9 mouse cellular contexts compared by ENCODE assay signal in genomic region chr17:5201859-5202598, GRCm38 (mm10).
A peak's percentile ranks its signal among the peaks of the same experiment; 100 is the strongest.
DNase-seq lines count a peak whose midpoint lies in the region; ATAC-seq and TF ChIP-seq lines count a peak whose summit lies in the region.
"Had no signal": no experiment of that assay in that cellular context is flagged by ENCODE, and none has a peak within 500 bp of the region (broad histone marks: within the 10 kb centered on the region; RNA-seq: fewer than 3 reads in every experiment).

No protein-coding gene starts in this region.

- WGBS in heart, embryonic 15.5 days: 24% methylated on average over 6 of the region's 6 CpGs

- no peak overlapping the region for H3K4me2 ChIP-seq in CH12.LX (ENCODE audit: insufficient read depth, low read depth, poor library complexity, severe bottlenecking)
- H3K4me2 ChIP-seq in heart, embryonic 15.5 days: peak overlapping the region; percentile 8; the same call in 1 of the 2 replicates
- H3K4me2 ChIP-seq: limb, embryonic 15.5 days had no signal

- no peaks in the 10 kb centered on the region for H3K27me3 ChIP-seq in CH12.LX (replicated peaks)
- H3K27me3 ChIP-seq in heart, embryonic 15.5 days: no peaks in the 10 kb centered on the region
- H3K27me3 ChIP-seq: limb, embryonic 15.5 days had no signal

- no peaks in the 10 kb centered on the region for H3K9me3 ChIP-seq in CH12.LX (replicated peaks; ENCODE audit: low read length)
- H3K9me3 ChIP-seq in heart, embryonic 15.5 days (replicated peaks): no peaks in the 10 kb centered on the region
- H3K9me3 ChIP-seq: limb, embryonic 15.5 days had no signal

- no peak for TF ChIP-seq POLR2A in CH12.LX (IDR thresholded peaks at IDR 0.05; ENCODE audit: low read depth, low read length)

- dilution Hi-C loops in CH12.LX (cut with MboI; ENCODE audit: extremely low pct_ligation_motif_present, extremely low pct_unique_long_range_greater_than_20kb, low sequenced_read_pairs): no loop called here

- peaks cover 0 to 43% of the 10 kb centered on the region in 2 experiments for H3K36me3 ChIP-seq in CH12.LX (replicated peaks in 1 of 2; ENCODE audit: control insufficient read depth in 1 of 2, insufficient read depth in 1 of 2, low read length in 1 of 2)
- H3K36me3 ChIP-seq in heart, embryonic 15.5 days: no peaks in the 10 kb centered on the region
- H3K36me3 ChIP-seq: limb, embryonic 15.5 days had no signal

- peak; percentile 67 for ATAC-seq in common myeloid progenitor, adult 5-6 weeks (replicated peaks; ENCODE audit: low read depth, poor library complexity, severe bottlenecking)
- 0 out of 2 replicates have a peak, but pooled peaks have one; percentile 45 for ATAC-seq in heart, embryonic 15.5 days (replicated peaks; ENCODE audit: insufficient number of reproducible peaks, insufficient read depth, low FRiP score, low read depth)
- peak; percentile 70 for ATAC-seq in megakaryocyte progenitor cell, adult 5-6 weeks (replicated peaks; ENCODE audit: poor library complexity)

- H3K4me1 ChIP-seq in CH12.LX (ENCODE audit: control insufficient read depth in 1 of 2, insufficient read depth in 2 of 2): peaks cover 0 to 48% of the 10 kb centered on the region in 2 experiments; a peak in 2 of 4 replicates
- H3K4me1 ChIP-seq in heart, embryonic 15.5 days (replicated peaks): peaks cover 45% of the 10 kb centered on the region

- no peak overlapping the region for H3K27ac ChIP-seq in CH12.LX (ENCODE audit: insufficient read depth, low read depth)
- peak overlapping the region; percentile 54 for H3K27ac ChIP-seq in heart, embryonic 15.5 days
- H3K27ac ChIP-seq: limb, embryonic 15.5 days had no signal

- in situ Hi-C loops in CH12.LX (cut with MboI; ENCODE audit: low pct_ligation_motif_present, low pct_unique_long_range_greater_than_20kb, low sequenced_read_pairs): no loop called here

- no peak overlapping the region for H3K9ac ChIP-seq in CH12.LX (ENCODE audit: insufficient read depth, low read depth)
- no peak overlapping the region for H3K9ac ChIP-seq in heart, embryonic 15.5 days
- H3K9ac ChIP-seq: limb, embryonic 15.5 days had no signal

- H3K79me2 ChIP-seq in CH12.LX (replicated peaks; ENCODE audit: control insufficient read depth, extremely low read depth, insufficient read depth, poor library complexity, severe bottlenecking): no peaks in the 10 kb centered on the region

- TF ChIP-seq RAD21 in CH12.LX (IDR thresholded peaks at IDR 0.05; ENCODE audit: low read depth, low read length): peak; percentile 56

- H3K4me3 ChIP-seq in CH12.LX (replicated peaks in 1 of 3; ENCODE audit: low read depth in 2 of 3, low read length in 2 of 3, poor library complexity in 1 of 3): no peak overlapping the region
- no peak overlapping the region for H3K4me3 ChIP-seq in heart, embryonic 15.5 days
- H3K4me3 ChIP-seq: limb, embryonic 15.5 days had no signal

- DNase-seq in frontal cortex, adult 2 months (ENCODE audit: extremely low spot score in 1 of 2, low spot score in 1 of 2): peak; percentile 40 to 82
- no peak for DNase-seq in frontal cortex, postnatal 14 days (ENCODE audit: low spot score in 2 of 2)
- DNase-seq in CH12.LX (ENCODE audit: extremely low read depth): peak; percentile 73
- DNase-seq in kidney, postnatal 4 days: peak; percentile 68 to 76
- peak; percentile 73 for DNase-seq in thymus, postnatal 14 days

- peak; percentile 32; the same call in 1 of the 2 replicates for TF ChIP-seq EP300 in CH12.LX (IDR thresholded peaks at IDR 0.05; ENCODE audit: low read length)

- peak; percentile 72 to 74 for TF ChIP-seq CTCF in CH12.LX (conservative IDR thresholded peaks at IDR 0.05 in 1 of 2, IDR thresholded peaks at IDR 0.05 in 1 of 2; ENCODE audit: low read depth in 2 of 2, low read length in 2 of 2)

TF ChIP-seq in CH12.LX, 34 proteins besides CTCF, POLR2A, EP300 and RAD21:
- TF ChIP-seq CHD2 (IDR thresholded peaks at IDR 0.05; ENCODE audit: low read length): no peak
- TF ChIP-seq CHD1 (IDR thresholded peaks at IDR 0.05; ENCODE audit: low read depth, low read length): no peak
- TF ChIP-seq SMC3 (IDR thresholded peaks at IDR 0.05; ENCODE audit: low read depth, low read length): peak; percentile 65
- TF ChIP-seq NELFE (IDR thresholded peaks at IDR 0.05; ENCODE audit: low read depth, low read length): no peak
- no peak for TF ChIP-seq TCF12 (IDR thresholded peaks at IDR 0.05; ENCODE audit: low read depth, low read length)
- no peak for TF ChIP-seq ZC3H11A (IDR thresholded peaks at IDR 0.05; ENCODE audit: low read depth, low read length)
- no peak for TF ChIP-seq JUND (conservative IDR thresholded peaks at IDR 0.05; ENCODE audit: low read depth, low read length)
- no peak for TF ChIP-seq MEF2A (IDR thresholded peaks at IDR 0.05; ENCODE audit: borderline replicate concordance, low read depth, low read length)
- TF ChIP-seq TBP (conservative IDR thresholded peaks at IDR 0.05; ENCODE audit: low read depth, low read length): no peak
- no peak for TF ChIP-seq USF2 (conservative IDR thresholded peaks at IDR 0.05; ENCODE audit: low read depth, low read length)
- no peak for TF ChIP-seq GABPA (IDR thresholded peaks at IDR 0.05; ENCODE audit: insufficient replicate concordance, low read depth, low read length)
- TF ChIP-seq ZMIZ1 (IDR thresholded peaks at IDR 0.05; ENCODE audit: low read depth, low read length): no peak
- TF ChIP-seq MAX (IDR thresholded peaks at IDR 0.05; ENCODE audit: low read length): peak; percentile 73
- no peak for TF ChIP-seq MAFK (IDR thresholded peaks at IDR 0.05; ENCODE audit: insufficient replicate concordance, low read length)
- peak; percentile 82; the same call in 1 of the 2 replicates for TF ChIP-seq MYC (IDR thresholded peaks at IDR 0.05; ENCODE audit: low read depth, low read length)
- TF ChIP-seq ELF1 (IDR thresholded peaks at IDR 0.05; ENCODE audit: low read depth, low read length): 0 out of 2 replicates have a peak, but pooled peaks have one; percentile 17
- TF ChIP-seq E2F4 (IDR thresholded peaks at IDR 0.05; ENCODE audit: insufficient replicate concordance, low read depth, low read length): no peak
- no peak for TF ChIP-seq USF1 (IDR thresholded peaks at IDR 0.05; ENCODE audit: low read depth, low read length)
- TF ChIP-seq ZKSCAN1 (IDR thresholded peaks at IDR 0.05; ENCODE audit: borderline replicate concordance, low read depth, low read length): no peak
- TF ChIP-seq MAZ (IDR thresholded peaks at IDR 0.05; ENCODE audit: low read depth, low read length): no peak
- TF ChIP-seq ETS1 (conservative IDR thresholded peaks at IDR 0.05; ENCODE audit: low read depth, low read length): no peak
- no peak for TF ChIP-seq KAT2A (IDR thresholded peaks at IDR 0.05; ENCODE audit: insufficient replicate concordance, low read length)
- TF ChIP-seq MXI1 (IDR thresholded peaks at IDR 0.05; ENCODE audit: low read depth, low read length): no peak
- no peak for TF ChIP-seq BHLHE40 (IDR thresholded peaks at IDR 0.05; ENCODE audit: low read depth, low read length)
- TF ChIP-seq PAX5 (IDR thresholded peaks at IDR 0.05; ENCODE audit: low read length): no peak
- TF ChIP-seq SIN3A (IDR thresholded peaks at IDR 0.05; ENCODE audit: low read length): no peak
- no peak for TF ChIP-seq NRF1 (IDR thresholded peaks at IDR 0.05; ENCODE audit: low read depth, low read length)
- TF ChIP-seq JUN (IDR thresholded peaks at IDR 0.05; ENCODE audit: insufficient read depth, low read depth, low read length): no peak
- no peak for TF ChIP-seq UBTF (IDR thresholded peaks at IDR 0.05; ENCODE audit: low read depth, low read length)
- no peak for TF ChIP-seq POLR2AphosphoS2 (IDR thresholded peaks at IDR 0.05; ENCODE audit: low read depth, low read length)
- no peak for TF ChIP-seq RCOR1 (conservative IDR thresholded peaks at IDR 0.05; ENCODE audit: low read depth, low read length)

Comparison
In these comparisons a context has a peak if more than half of its experiments do, and no peak if none do; other contexts are left out.
1. DNase-seq: peak in frontal cortex, adult 2 months (2 of 2), CH12.LX (single experiment), kidney, postnatal 4 days (2 of 2) and thymus, postnatal 14 days (single experiment); none in frontal cortex, postnatal 14 days (0 of 2).
2. Peak in every context shown above with its lines, with median percentiles within 50 percentile points of each other: ATAC-seq.